Mouse (Mus musculus) lung, postnatal 0 days (tissue): ENCODE data around the gene Ralgps2.

Source experiments
- CTCF ChIP-seq: IDR thresholded peaks from 2 replicates; pipeline ENCODE4 v1.5.1; 2016; ENCODE audit warnings: antibody characterized with exemption, mild to moderate bottlenecking
- EP300 ChIP-seq: IDR thresholded peaks from 2 replicates; pipeline ENCODE4 v1.6.1; 2016; ENCODE audit warnings: antibody characterized with exemption, mild to moderate bottlenecking, control low read depth

DNA sequence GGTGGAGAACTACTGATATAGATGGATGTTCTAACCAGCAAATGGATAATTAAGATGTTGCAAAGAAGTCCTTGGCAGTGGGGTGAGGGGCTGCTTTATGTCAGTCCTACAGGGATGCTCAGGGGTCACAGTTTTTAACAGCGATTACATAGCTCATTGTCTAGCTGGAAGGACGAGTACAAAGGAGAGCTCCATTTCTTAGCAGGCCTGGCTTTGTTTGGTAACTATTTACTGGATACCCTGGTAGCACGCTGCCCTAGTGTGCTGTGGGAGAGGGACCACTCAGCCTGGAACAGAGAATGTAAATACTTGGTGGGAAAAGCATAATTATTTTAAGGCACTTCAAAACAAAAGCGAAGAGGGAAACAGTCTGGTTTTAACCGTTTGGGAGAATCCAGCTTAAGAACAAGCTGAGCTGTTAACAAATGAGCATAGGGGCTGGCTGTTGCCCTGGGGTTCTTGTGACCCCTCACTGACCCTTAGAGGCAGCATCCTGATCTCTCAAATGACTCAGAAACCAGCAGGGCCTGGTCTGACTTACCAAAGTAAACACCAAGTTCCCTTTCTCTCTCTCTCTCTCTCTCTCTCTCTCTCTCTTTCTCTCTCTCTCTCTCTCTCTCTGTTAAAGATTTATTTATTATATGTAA is 149.5 kb downstream of the Ralgps2 start:
- TF ChIP-seq CTCF (no peak), EP300 (no peak)
